Mouse (Mus musculus): ENCODE results near the gene Ubap1l. TPM values are rescaled to one million over a fixed set of nuclear protein-coding genes. Genes with fewer than 3 reads are reported as not detected.
A peak's percentile ranks its signal among the peaks of the same experiment; 100 is the strongest.

Ubap1l gene
- polyA plus RNA-seq, 1 experiment from 2014 or later = 0.31 TPM

- H3K27ac ChIP-seq = no peak overlapping the region
- H3K4me2 ChIP-seq (replicated peaks) = no peak overlapping the region
- no peaks in the 10 kb centered on the region for H3K36me3 ChIP-seq
- no peak overlapping the region for H3K4me3 ChIP-seq
- no peaks in the 10 kb centered on the region for H3K4me1 ChIP-seq
- WGBS = 81% methylated on average over 9 of the region's 9 CpGs
- no peaks in the 10 kb centered on the region for H3K9me3 ChIP-seq
- H3K27me3 ChIP-seq = no peaks in the 10 kb centered on the region
- H3K9ac ChIP-seq = no peak overlapping the region
- ATAC-seq (ENCODE audit: insufficient number of reproducible peaks, insufficient read depth, low FRiP score, low TSS enrichment) = no peak
Measured at GRCm38 (mm10) chr9:65375163-65375934, 14.5 kb downstream of the Ubap1l start.

- 65% methylated on average over 4 of the region's 4 CpGs for WGBS
- no peak for ATAC-seq (ENCODE audit: insufficient number of reproducible peaks, insufficient read depth, low FRiP score, low TSS enrichment)
- no peak overlapping the region for H3K4me2 ChIP-seq (replicated peaks)
Measured at GRCm38 (mm10) chr9:65381017-65381590, 20.3 kb downstream of the Ubap1l start.

GRCm38 (mm10) chr9:65382031-65382750, 21.4 kb downstream of the Ubap1l start:
- Histone ChIP-seq H3K27me3 (no peaks in the 10 kb centered on the region), H3K4me3 (no peak overlapping the region), H3K4me1 (no peaks in the 10 kb centered on the region), H3K9ac (no peak overlapping the region), H3K4me2 (replicated peaks) (no peak overlapping the region), H3K9me3 (no peaks in the 10 kb centered on the region), H3K27ac (no peak overlapping the region), H3K36me3 (no peaks in the 10 kb centered on the region)
- WGBS = 67% methylated on average over 6 of the region's 6 CpGs
- no peak for ATAC-seq (ENCODE audit: insufficient number of reproducible peaks, insufficient read depth, low FRiP score, low TSS enrichment)

More at GRCm38 (mm10) chr9:65381017-65381590, 20.3 kb downstream of the Ubap1l start:
- no peak overlapping the region for H3K4me3 ChIP-seq
- no peak overlapping the region for H3K27ac ChIP-seq
- no peaks in the 10 kb centered on the region for H3K9me3 ChIP-seq
- H3K36me3 ChIP-seq = no peaks in the 10 kb centered on the region
- no peak overlapping the region for H3K9ac ChIP-seq
- no peaks in the 10 kb centered on the region for H3K27me3 ChIP-seq
- no peaks in the 10 kb centered on the region for H3K4me1 ChIP-seq

DNA sequence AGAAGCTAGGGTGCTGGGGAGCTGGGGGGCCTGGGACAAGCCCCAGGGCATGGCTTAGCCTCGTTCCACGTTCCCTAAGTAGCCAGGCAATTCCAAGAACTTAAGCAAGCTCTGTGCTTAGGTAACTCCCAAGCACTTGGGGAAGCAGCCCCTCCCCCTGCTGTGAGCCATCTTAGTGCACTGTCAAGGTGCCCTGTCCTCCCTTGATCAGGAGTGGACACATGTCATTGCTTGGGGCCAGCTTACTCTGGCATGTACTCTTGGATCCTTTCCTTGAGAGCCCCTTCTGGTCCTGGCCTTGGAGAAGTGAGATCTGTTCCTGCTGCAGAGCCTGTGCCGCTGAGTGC, 21.9 kb downstream of the Ubap1l start:
- WGBS = 52% methylated on average over 3 of the region's 3 CpGs
- Histone ChIP-seq H3K4me3 (no peak overlapping the region), H3K4me1 (no peaks in the 10 kb centered on the region), H3K27ac (no peak overlapping the region), H3K36me3 (no peaks in the 10 kb centered on the region), H3K9ac (no peak overlapping the region), H3K4me2 (replicated peaks) (no peak overlapping the region), H3K27me3 (no peaks in the 10 kb centered on the region), H3K9me3 (no peaks in the 10 kb centered on the region)
- ATAC-seq (ENCODE audit: insufficient number of reproducible peaks, insufficient read depth, low FRiP score, low TSS enrichment) = no peak

- WGBS = 55% methylated on average over 3 of the region's 3 CpGs
- Histone ChIP-seq H3K4me2 (replicated peaks) (no peak overlapping the region), H3K9me3 (no peaks in the 10 kb centered on the region), H3K36me3 (no peaks in the 10 kb centered on the region), H3K27ac (no peak overlapping the region), H3K27me3 (peaks cover 4% of the 10 kb centered on the region; the same call in 1 of the 2 replicates), H3K4me1 (no peaks in the 10 kb centered on the region), H3K9ac (no peak overlapping the region), H3K4me3 (no peak overlapping the region)
- no peak for ATAC-seq (ENCODE audit: insufficient number of reproducible peaks, insufficient read depth, low FRiP score, low TSS enrichment)
Measured at GRCm38 (mm10) chr9:65384276-65384675, 23.4 kb downstream of the Ubap1l start.

DNA sequence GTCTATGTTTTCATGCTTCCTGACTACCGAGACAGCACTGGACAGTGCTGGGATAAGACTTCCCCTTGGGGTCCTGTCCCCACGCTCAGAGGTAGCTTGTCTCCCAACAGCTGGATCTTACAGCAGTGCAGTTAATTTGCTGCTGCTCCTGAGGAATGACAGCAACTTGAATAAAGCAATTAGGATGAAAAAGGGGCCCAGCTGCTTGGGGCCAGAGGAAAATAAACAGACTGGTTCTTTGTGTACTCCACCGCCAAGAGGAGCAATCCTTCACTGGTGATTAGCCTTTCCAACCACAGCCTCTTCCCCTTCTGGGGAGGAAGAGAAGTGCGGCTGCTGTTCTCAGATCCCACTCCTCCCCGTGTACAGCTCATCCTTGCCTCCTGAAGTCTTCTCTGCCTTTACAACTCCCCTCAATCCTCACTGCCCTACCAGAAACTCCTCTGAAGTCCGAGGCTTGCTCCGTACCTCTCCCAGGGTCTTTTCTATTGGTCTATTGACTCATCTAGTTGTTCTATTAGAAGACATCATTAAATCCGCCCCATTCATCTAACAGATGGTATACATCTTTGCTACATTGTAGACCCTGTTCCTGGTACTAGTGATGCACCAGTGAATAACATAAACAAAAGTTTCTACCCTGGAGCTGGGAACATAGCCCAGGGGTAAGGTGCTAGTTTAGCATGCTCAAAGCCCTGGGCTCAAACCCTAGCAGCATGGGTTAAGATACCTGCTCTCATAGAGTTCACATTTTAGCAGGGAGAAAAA, 25.7 kb downstream of the Ubap1l start:
- Histone ChIP-seq H3K4me3 (no peak overlapping the region), H3K27me3 (peaks cover 27% of the 10 kb centered on the region), H3K9ac (no peak overlapping the region), H3K4me1 (no peaks in the 10 kb centered on the region), H3K36me3 (no peaks in the 10 kb centered on the region), H3K9me3 (no peaks in the 10 kb centered on the region), H3K4me2 (replicated peaks) (no peak overlapping the region), H3K27ac (no peak overlapping the region)
- no peak for ATAC-seq (ENCODE audit: insufficient number of reproducible peaks, insufficient read depth, low FRiP score, low TSS enrichment)
- 28% methylated on average over 8 of the region's 8 CpGs for WGBS

DNA sequence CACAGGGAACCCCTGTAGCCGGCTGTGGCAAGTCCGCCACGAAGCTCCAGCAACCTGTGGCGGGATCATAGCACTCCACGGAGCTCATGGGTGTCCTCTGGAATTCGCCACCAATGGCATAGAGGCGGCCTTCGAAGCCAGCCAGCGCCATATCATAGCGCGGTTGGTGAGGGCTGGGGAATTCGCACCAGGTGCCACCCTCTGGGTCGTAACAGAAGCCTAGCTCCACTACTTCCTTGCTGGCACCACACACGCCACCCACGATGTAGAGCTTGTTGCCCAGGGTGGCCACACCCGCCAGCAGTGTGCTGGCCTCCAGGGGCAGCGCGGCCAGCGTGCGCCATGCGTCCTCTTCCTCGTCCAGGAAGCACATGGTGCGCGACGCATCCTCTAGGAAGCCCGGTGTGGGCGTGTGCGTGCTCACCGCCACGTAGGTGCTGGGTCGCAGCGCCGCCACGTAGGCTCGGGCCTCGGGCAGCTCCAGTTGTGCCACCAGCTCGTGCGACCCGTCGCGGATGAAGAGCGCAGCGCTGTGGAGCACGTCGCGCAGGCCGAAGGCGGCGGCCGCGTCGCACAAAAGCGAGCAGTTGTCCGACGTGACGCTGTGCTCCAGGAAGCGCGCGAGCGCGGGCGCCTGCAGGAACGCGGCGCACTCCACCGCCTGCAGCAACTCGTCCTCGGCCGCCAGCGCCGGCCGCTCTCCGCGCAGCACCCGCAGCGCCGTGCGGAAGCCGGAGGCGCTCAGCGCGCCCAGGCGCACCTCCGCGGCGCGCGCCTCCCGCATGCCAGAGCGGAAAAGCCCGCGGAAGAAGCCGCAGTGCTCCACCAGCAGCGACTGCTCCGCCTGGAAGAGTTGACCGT, 30.1 kb downstream of the Ubap1l start:
- H3K27ac ChIP-seq = no peak overlapping the region
- no peaks in the 10 kb centered on the region for H3K4me1 ChIP-seq
- H3K9ac ChIP-seq = peak overlapping the region; percentile 60
- H3K4me3 ChIP-seq = peak overlapping the region; percentile 51
- 16% methylated on average over 96 of the region's 96 CpGs for WGBS
- no peaks in the 10 kb centered on the region for H3K9me3 ChIP-seq
- peaks cover 46% of the 10 kb centered on the region for H3K27me3 ChIP-seq
- peak overlapping the region; percentile 67 for H3K4me2 ChIP-seq (replicated peaks)
- H3K36me3 ChIP-seq = no peaks in the 10 kb centered on the region
- no peak for ATAC-seq (ENCODE audit: insufficient number of reproducible peaks, insufficient read depth, low FRiP score, low TSS enrichment)

DNA sequence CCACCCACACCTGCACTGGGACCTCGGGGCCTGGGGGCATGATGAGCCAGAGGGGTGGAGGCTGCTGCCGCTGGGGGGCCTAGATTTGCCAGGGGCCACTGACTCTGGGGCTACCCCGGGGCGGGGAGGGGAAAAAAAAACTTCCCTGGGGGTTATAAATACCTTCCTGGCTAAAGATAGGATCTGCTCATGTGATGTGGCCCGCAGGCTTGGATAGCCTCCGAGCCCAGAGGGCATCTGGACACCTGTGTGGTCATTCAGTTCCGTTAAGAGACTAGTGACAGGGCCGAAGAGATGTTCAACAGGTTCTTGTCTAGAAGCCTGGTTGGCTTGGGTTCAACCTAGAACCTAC, 30.7 kb downstream of the Ubap1l start, which contains the start of gene Kbtbd13:
Kbtbd13 (minus strand) TSS at position 40 of the 352 bp plus-strand sequence.
- no peaks in the 10 kb centered on the region for H3K9me3 ChIP-seq
- ATAC-seq (ENCODE audit: insufficient number of reproducible peaks, insufficient read depth, low FRiP score, low TSS enrichment) = no peak
- H3K36me3 ChIP-seq = no peaks in the 10 kb centered on the region
- no peaks in the 10 kb centered on the region for H3K4me1 ChIP-seq
- H3K4me3 ChIP-seq = peak within 1 kb of the TSS; percentile 51
- H3K27ac ChIP-seq = no peak within 1 kb of the TSS
- peaks cover 46% of the 10 kb centered on the region for H3K27me3 ChIP-seq
- WGBS = 40% methylated on average over 8 of the region's 8 CpGs
- peak within 1 kb of the TSS; percentile 67 for H3K4me2 ChIP-seq (replicated peaks)
- peak within 1 kb of the TSS; percentile 60 for H3K9ac ChIP-seq

DNA sequence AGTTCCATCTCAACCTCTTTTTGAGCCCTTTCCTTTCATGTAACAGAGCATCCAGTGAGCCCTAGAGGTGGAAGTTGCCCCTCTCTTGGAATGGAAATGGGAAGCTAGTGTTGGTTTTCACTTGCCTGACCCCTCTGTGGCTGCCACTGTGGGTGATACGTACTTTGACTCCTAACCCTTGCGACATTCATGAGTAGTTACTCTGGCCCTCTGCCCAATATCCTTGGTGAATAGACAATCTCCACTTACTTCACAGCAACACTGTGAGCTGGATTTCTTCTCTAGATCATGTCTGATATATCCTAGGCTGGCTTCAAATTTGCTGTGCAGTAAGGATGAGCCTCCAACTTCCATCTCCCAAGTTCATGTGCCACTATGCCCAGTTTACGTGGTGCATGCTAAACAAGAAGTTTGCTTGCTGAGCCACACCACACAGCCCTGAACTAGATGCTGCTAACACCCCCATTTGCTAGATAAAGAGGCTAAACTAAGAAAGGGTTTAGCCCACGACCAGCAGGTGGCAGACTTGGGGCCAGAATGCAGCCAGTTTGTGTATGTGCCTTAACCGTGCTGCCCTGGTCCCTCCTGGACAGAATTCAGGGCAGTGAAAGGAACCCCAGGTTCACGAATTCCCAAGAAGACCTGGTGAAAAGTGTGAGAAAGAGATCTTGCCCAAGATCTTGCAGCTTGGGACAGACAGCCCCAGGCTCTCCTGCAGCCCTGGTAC, 32.0 kb downstream of the Ubap1l start:
- whole genome bisulfite sequencing = 30% methylated on average over 6 of the region's 6 CpGs
- H3K27me3 ChIP-seq = peaks cover 46% of the 10 kb centered on the region

DNA sequence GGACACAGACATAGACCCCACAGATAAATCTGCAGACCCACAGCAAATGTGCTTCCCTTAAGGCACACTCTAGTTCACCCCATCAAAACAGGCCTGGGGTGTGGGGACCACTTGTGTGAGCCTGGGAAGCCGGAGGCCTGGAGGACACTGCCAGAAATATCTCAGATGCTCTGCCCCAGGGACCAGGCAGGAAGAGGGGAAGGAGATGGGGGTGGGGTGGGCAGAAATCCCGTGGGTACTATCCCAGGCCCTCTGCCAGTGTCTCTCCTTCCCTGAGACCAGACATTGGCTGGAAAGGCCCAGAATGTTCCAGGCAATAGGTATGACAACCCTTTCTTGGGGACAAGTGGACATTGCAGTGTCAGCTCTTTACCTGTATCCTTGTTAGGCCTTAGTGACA, 32.8 kb downstream of the Ubap1l start:
- H3K4me2 ChIP-seq (replicated peaks) = no peak overlapping the region
- H3K27ac ChIP-seq = no peak overlapping the region
- WGBS = 44% methylated on average over 2 of the region's 2 CpGs
- H3K9ac ChIP-seq = no peak overlapping the region
- H3K27me3 ChIP-seq = peaks cover 43% of the 10 kb centered on the region
- H3K4me3 ChIP-seq = no peak overlapping the region
- H3K9me3 ChIP-seq = no peaks in the 10 kb centered on the region
- no peaks in the 10 kb centered on the region for H3K36me3 ChIP-seq
- no peak for ATAC-seq (ENCODE audit: insufficient number of reproducible peaks, insufficient read depth, low FRiP score, low TSS enrichment)
- peaks cover 4% of the 10 kb centered on the region; the same call in 1 of the 2 replicates for H3K4me1 ChIP-seq

More for the DNA sequence above, 32.0 kb downstream of the Ubap1l start:
- Histone ChIP-seq H3K4me3 (no peak overlapping the region), H3K9me3 (no peaks in the 10 kb centered on the region), H3K27ac (no peak overlapping the region), H3K36me3 (no peaks in the 10 kb centered on the region), H3K9ac (no peak overlapping the region), H3K4me2 (replicated peaks) (no peak overlapping the region), H3K4me1 (no peaks in the 10 kb centered on the region)
- no peak for ATAC-seq (ENCODE audit: insufficient number of reproducible peaks, insufficient read depth, low FRiP score, low TSS enrichment)
